In the genomic region with DNA sequence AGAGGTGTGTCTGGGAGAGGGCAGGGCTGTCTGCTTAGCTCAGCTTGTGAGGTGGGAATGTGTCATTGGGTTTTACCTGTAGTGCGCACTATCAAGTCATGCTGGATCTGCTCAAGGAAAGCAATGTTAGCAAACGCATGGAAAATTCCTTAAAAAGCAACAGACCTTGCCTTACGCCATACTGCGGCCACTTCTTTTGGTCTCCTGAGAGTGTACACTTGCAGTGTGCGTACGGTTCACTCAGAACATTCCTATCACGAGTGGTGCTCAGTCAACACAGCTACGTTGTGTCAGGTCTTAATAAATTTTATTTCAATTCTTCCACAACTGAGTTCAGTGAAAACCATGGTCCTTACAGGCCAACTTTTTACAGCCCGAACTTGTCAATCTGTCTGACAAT, we compare ENCODE assay signal across 1 mouse cellular context.
TF ChIP-seq lines count a peak whose summit lies in the region.

No protein-coding gene starts in this region.

TF ChIP-seq in MEL, 35 proteins besides CTCF, POLR2A, EP300 and RAD21 (continued from another document):
- TF ChIP-seq UBTF (IDR thresholded peaks at IDR 0.05; ENCODE audit: borderline replicate concordance, insufficient read depth, low read depth, low read length) (no peak), KAT2A (conservative IDR thresholded peaks at IDR 0.05; ENCODE audit: low read depth, low read length) (no peak), RCOR1 (IDR thresholded peaks at IDR 0.05; ENCODE audit: low read depth, low read length) (no peak)
